Mouse (Mus musculus) heart, adult 2 months (tissue): ENCODE data around the gene Pwwp2b. TPM values are rescaled to one million over a fixed set of nuclear protein-coding genes. Genes with fewer than 3 reads are reported as not detected.

ENCODE experiments used
- DNase-seq, 2 experiments: peaks; one replicate each; pipeline ENCODE4 v3.0.0; 2021
- H3K27ac ChIP-seq: fragments of 200-600 bp; 2 replicates; pipeline ENCODE4 v1.8.1; 2022
- H3K27me3 ChIP-seq: fragments of 200-500 bp; 2 replicates; pipeline ENCODE4 v1.6.1; 2012; ENCODE audit warnings: mild to moderate bottlenecking, low read length, inconsistent platforms, mixed read lengths; ENCODE audit not compliant: control insufficient read depth, insufficient read depth
- H3K36me3 ChIP-seq: fragments of 200-500 bp; 2 replicates; pipeline ENCODE4 v1.6.1; 2012; ENCODE audit warnings: low read length, inconsistent platforms; ENCODE audit not compliant: control insufficient read depth, insufficient read depth
- H3K4me1 ChIP-seq: fragments of 200-500 bp; 2 replicates; pipeline ENCODE4 v1.6.1; 2011; ENCODE audit warnings: low read length; ENCODE audit not compliant: control insufficient read depth, insufficient read depth
- H3K4me3 ChIP-seq: fragments of 200-600 bp; 2 replicates; pipeline ENCODE4 v1.8.1; 2022
- H3K79me2 ChIP-seq: fragments of 200-500 bp; replicated peaks from 2 replicates; pipeline ENCODE4 v1.6.1; 2012; ENCODE audit warnings: mild to moderate bottlenecking, inconsistent platforms, low read length, moderate library complexity, mixed read lengths; ENCODE audit not compliant: control insufficient read depth, insufficient read depth
- H3K9ac ChIP-seq: fragments of 200-500 bp; 2 replicates; pipeline ENCODE4 v1.6.1; 2012; ENCODE audit warnings: low read depth, mild to moderate bottlenecking, control low read depth, inconsistent platforms, low read length, mixed read lengths
- CTCF ChIP-seq: fragments of 200-600 bp; IDR thresholded peaks from 2 replicates; pipeline ENCODE4 v1.8.1; 2022; ENCODE audit warnings: antibody characterized with exemption, mild to moderate bottlenecking, moderate library complexity
- EP300 ChIP-seq: fragments of 200-500 bp; IDR thresholded peaks from 2 replicates; pipeline ENCODE4 v1.6.1; 2011; ENCODE audit warnings: low read depth, low read length, control low read depth; ENCODE audit not compliant: insufficient read depth
- POLR2A ChIP-seq: fragments of 200-500 bp; IDR thresholded peaks from 2 replicates; pipeline ENCODE4 v1.6.1; 2011; ENCODE audit warnings: mild to moderate bottlenecking, low read depth, low read length, control low read depth; ENCODE audit not compliant: insufficient read depth
- WGBS: fragments of 180-500 bp; shearing (Covaris S2); methylation state at CpG from one replicate; pipeline ENCODE4 v1.1.7; 2018; 5-methylcytosine and 5-hydroxymethylcytosine counted together
- intact Hi-C: fragments of 180-260 bp; cut with DNase I; formaldehyde crosslinking; loops from one replicate; pipeline ENCODE4 v1.15.1; 2025
- polyA plus RNA-seq: library from polyadenylated mRNA; depleted of rRNA; stranded (reverse); fragments of >200 nt; gene quantifications from 2 replicates; pipeline ENCODE4 v1.2.3, GENCODE M21; 2012
- total RNA-seq, 2 experiments: library from RNA; stranded (reverse); gene quantifications; 2 replicates each; pipeline ENCODE4 v1.2.3; 2021

Pwwp2b gene
- total and polyA plus RNA-seq, 3 experiments = 6.8 to 10.2 (median 8.9) TPM

GRCm38 (mm10) chr7:139215946-139216345 is 32.3 kb upstream of the Pwwp2b start:
- H3K27ac ChIP-seq = no peak overlapping the region
- no peaks in the 10 kb centered on the region for H3K79me2 ChIP-seq
- peaks cover 15% of the 10 kb centered on the region for H3K4me1 ChIP-seq
- H3K36me3 ChIP-seq = no peaks in the 10 kb centered on the region
- intact Hi-C loops = no loop called here
- H3K9ac ChIP-seq = no peak overlapping the region
- H3K4me3 ChIP-seq = no peak overlapping the region
- peak in 1 of 2 experiments; percentile 6 for DNase-seq
- no peaks in the 10 kb centered on the region for H3K27me3 ChIP-seq
- TF ChIP-seq CTCF = no peak
- no peak for TF ChIP-seq POLR2A
- TF ChIP-seq EP300 = no peak
- WGBS = 83% methylated on average over 7 of the region's 7 CpGs

- no peaks in the 10 kb centered on the region for H3K36me3 ChIP-seq
- no peak overlapping the region for H3K9ac ChIP-seq
- TF ChIP-seq POLR2A = no peak
- TF ChIP-seq CTCF = no peak
- TF ChIP-seq EP300 = no peak
- H3K27ac ChIP-seq = peak overlapping the region; percentile 21; the same call in 1 of the 2 replicates
- peak; percentile 34 to 41 for DNase-seq
- intact Hi-C loops = no loop called here
- H3K4me3 ChIP-seq = no peak overlapping the region
- WGBS = 73% methylated on average over 9 of the region's 9 CpGs
- H3K79me2 ChIP-seq = no peaks in the 10 kb centered on the region
- H3K4me1 ChIP-seq = peaks cover 15% of the 10 kb centered on the region
- no peaks in the 10 kb centered on the region for H3K27me3 ChIP-seq
These were observed 31.8 kb upstream of the Pwwp2b start for GRCm38 (mm10) chr7:139216464-139216863.

GRCm38 (mm10) chr7:139217046-139217445 is 31.2 kb upstream of the Pwwp2b start:
- intact Hi-C loops = no loop called here
- Histone ChIP-seq H3K9ac (no peak overlapping the region), H3K27me3 (no peaks in the 10 kb centered on the region), H3K4me3 (no peak overlapping the region), H3K27ac (peak overlapping the region; percentile 21; the same call in 1 of the 2 replicates), H3K36me3 (no peaks in the 10 kb centered on the region), H3K4me1 (peaks cover 15% of the 10 kb centered on the region), H3K79me2 (no peaks in the 10 kb centered on the region)
- 78% methylated on average over 7 of the region's 7 CpGs for WGBS
- TF ChIP-seq POLR2A = no peak
- no peak for TF ChIP-seq EP300
- TF ChIP-seq CTCF = no peak
- DNase-seq = no peak

GRCm38 (mm10) chr7:139218641-139219415 is 29.5 kb upstream of the Pwwp2b start:
- peak overlapping the region; percentile 9 for H3K27ac ChIP-seq
- TF ChIP-seq CTCF (no peak), POLR2A (no peak), EP300 (no peak)
- peak in 1 of 2 experiments; percentile 59 for DNase-seq
- H3K9ac ChIP-seq = no peak overlapping the region
- no peaks in the 10 kb centered on the region for H3K27me3 ChIP-seq
- WGBS = 17% methylated on average over 6 of the region's 6 CpGs
- H3K4me3 ChIP-seq = no peak overlapping the region
- H3K79me2 ChIP-seq = no peaks in the 10 kb centered on the region
- no peaks in the 10 kb centered on the region for H3K36me3 ChIP-seq
- peaks cover 14% of the 10 kb centered on the region for H3K4me1 ChIP-seq
- intact Hi-C loops = no loop called here

GRCm38 (mm10) chr7:139219486-139219885 is 28.8 kb upstream of the Pwwp2b start:
- peak in 1 of 2 experiments; percentile 6 for DNase-seq
- intact Hi-C loops = no loop called here
- Histone ChIP-seq H3K9ac (no peak overlapping the region), H3K27me3 (no peaks in the 10 kb centered on the region), H3K4me3 (no peak overlapping the region), H3K27ac (peak overlapping the region; percentile 28), H3K36me3 (no peaks in the 10 kb centered on the region), H3K79me2 (no peaks in the 10 kb centered on the region), H3K4me1 (peaks cover 14% of the 10 kb centered on the region)
- no peak for TF ChIP-seq CTCF
- no peak for TF ChIP-seq POLR2A
- TF ChIP-seq EP300 = no peak
- WGBS = 73% methylated on average over 5 of the region's 5 CpGs

- Histone ChIP-seq H3K36me3 (no peaks in the 10 kb centered on the region), H3K4me3 (no peak overlapping the region), H3K4me1 (peaks cover 17% of the 10 kb centered on the region), H3K79me2 (no peaks in the 10 kb centered on the region), H3K27ac (no peak overlapping the region; the same call in 1 of the 2 replicates), H3K9ac (no peak overlapping the region), H3K27me3 (no peaks in the 10 kb centered on the region)
- intact Hi-C loops = no loop called here
- peak; percentile 42 to 63 for DNase-seq
- TF ChIP-seq POLR2A = no peak
- TF ChIP-seq CTCF = no peak
- 0 out of 2 replicates have a peak, but pooled peaks have one; percentile 11 for TF ChIP-seq EP300
- WGBS = 56% methylated on average over 2 of the region's 2 CpGs
These were observed 28.0 kb upstream of the Pwwp2b start for GRCm38 (mm10) chr7:139220303-139220702.
